Mouse (Mus musculus): ENCODE measurements around the gene Tprn. TPM values are rescaled to one million over a fixed set of nuclear protein-coding genes. Genes with fewer than 3 reads are reported as not detected.

Tprn gene
- polyA plus RNA-seq, 1 experiment from 2014 or later, result 4.5 TPM

- 2% methylated on average over 37 of the region's 45 CpGs for WGBS
- peaks cover 8% of the 10 kb centered on the region for H3K27me3 ChIP-seq (ENCODE audit: control insufficient read depth, insufficient read depth, low read length)
Measured at GRCm38 (mm10) chr2:25304657-25305541, 42.5 kb downstream of the Tprn start.

GRCm38 (mm10) chr2:25305587-25306359 lies 43.4 kb downstream of the Tprn start:
- Histone ChIP-seq H3K4me2 (peak overlapping the region; percentile 78), H3K27me3 (ENCODE audit: control insufficient read depth, insufficient read depth, low read length) (peaks cover 16% of the 10 kb centered on the region), H3K36me3 (ENCODE audit: control insufficient read depth, insufficient read depth, low read length) (no peaks in the 10 kb centered on the region), H3K9me3 (ENCODE audit: control insufficient read depth, low read length) (no peaks in the 10 kb centered on the region), H3K4me1 (ENCODE audit: control insufficient read depth, insufficient read depth, low read length) (no peaks in the 10 kb centered on the region), H3K9ac (ENCODE audit: low read length) (peak overlapping the region; percentile 56), H3K27ac (ENCODE audit: low read depth, low read length) (no peak overlapping the region), H3K4me3 (ENCODE audit: low read depth, low read length) (peak overlapping the region; percentile 42; the same call in 1 of the 2 replicates)
- peak; percentile 35; the same call in 1 of the 2 replicates for ATAC-seq (ENCODE audit: low FRiP score)
- DNase-seq (ENCODE audit: low spot score, missing footprints), result peak; percentile 81
- 51% methylated on average over 14 of the region's 14 CpGs for WGBS

More at GRCm38 (mm10) chr2:25304657-25305541, 42.5 kb downstream of the Tprn start:
- Histone ChIP-seq H3K27ac (ENCODE audit: low read depth, low read length) (no peak overlapping the region), H3K4me2 (peak overlapping the region; percentile 78), H3K4me3 (ENCODE audit: low read depth, low read length) (peak overlapping the region; percentile 42), H3K36me3 (ENCODE audit: control insufficient read depth, insufficient read depth, low read length) (no peaks in the 10 kb centered on the region), H3K9ac (ENCODE audit: low read length) (peak overlapping the region; percentile 56), H3K9me3 (ENCODE audit: control insufficient read depth, low read length) (no peaks in the 10 kb centered on the region), H3K4me1 (ENCODE audit: control insufficient read depth, insufficient read depth, low read length) (no peaks in the 10 kb centered on the region)
- DNase-seq (ENCODE audit: low spot score, missing footprints) (peak; percentile 93), ATAC-seq (ENCODE audit: low FRiP score) (peak; percentile 91)

- no peak overlapping the region for H3K4me2 ChIP-seq
- ATAC-seq (ENCODE audit: low FRiP score) (no peak), DNase-seq (ENCODE audit: low spot score, missing footprints) (peak; percentile 73)
- 58% methylated on average over 10 of the region's 10 CpGs for WGBS
- H3K36me3 ChIP-seq (ENCODE audit: control insufficient read depth, insufficient read depth, low read length), result no peaks in the 10 kb centered on the region
- H3K9me3 ChIP-seq (ENCODE audit: control insufficient read depth, low read length), result no peaks in the 10 kb centered on the region
- H3K27ac ChIP-seq (ENCODE audit: low read depth, low read length), result no peak overlapping the region
- H3K27me3 ChIP-seq (ENCODE audit: control insufficient read depth, insufficient read depth, low read length), result peaks cover 41% of the 10 kb centered on the region
- H3K9ac ChIP-seq (ENCODE audit: low read length), result no peak overlapping the region
- H3K4me1 ChIP-seq (ENCODE audit: control insufficient read depth, insufficient read depth, low read length), result no peaks in the 10 kb centered on the region
- H3K4me3 ChIP-seq (ENCODE audit: low read depth, low read length), result no peak overlapping the region
Measured at GRCm38 (mm10) chr2:25310180-25310579, 47.8 kb downstream of the Tprn start.

- WGBS, result 2% methylated on average over 22 of the region's 22 CpGs
Measured at GRCm38 (mm10) chr2:25310969-25311368, 48.6 kb downstream of the Tprn start.

GRCm38 (mm10) chr2:25311491-25311891 lies 49.1 kb downstream of the Tprn start:
- ATAC-seq (ENCODE audit: low FRiP score), result no peak
- Histone ChIP-seq H3K4me2 (no peak overlapping the region), H3K36me3 (ENCODE audit: control insufficient read depth, insufficient read depth, low read length) (no peaks in the 10 kb centered on the region), H3K27me3 (ENCODE audit: control insufficient read depth, insufficient read depth, low read length) (peaks cover 37% of the 10 kb centered on the region), H3K9me3 (ENCODE audit: control insufficient read depth, low read length) (no peaks in the 10 kb centered on the region), H3K9ac (ENCODE audit: low read length) (no peak overlapping the region), H3K4me3 (ENCODE audit: low read depth, low read length) (no peak overlapping the region), H3K27ac (ENCODE audit: low read depth, low read length) (no peak overlapping the region), H3K4me1 (ENCODE audit: control insufficient read depth, insufficient read depth, low read length) (no peaks in the 10 kb centered on the region)
- DNase-seq (ENCODE audit: low spot score, missing footprints), result no peak
- 6% methylated on average over 11 of the region's 11 CpGs for WGBS

More at GRCm38 (mm10) chr2:25310969-25311368, 48.6 kb downstream of the Tprn start:
- H3K27ac ChIP-seq (ENCODE audit: low read depth, low read length), result no peak overlapping the region
- ATAC-seq (ENCODE audit: low FRiP score), result no peak
- no peaks in the 10 kb centered on the region for H3K4me1 ChIP-seq (ENCODE audit: control insufficient read depth, insufficient read depth, low read length)
- H3K4me2 ChIP-seq, result no peak overlapping the region
- no peak overlapping the region for H3K9ac ChIP-seq (ENCODE audit: low read length)
- DNase-seq (ENCODE audit: low spot score, missing footprints), result peak; percentile 80
- no peaks in the 10 kb centered on the region for H3K9me3 ChIP-seq (ENCODE audit: control insufficient read depth, low read length)
- no peaks in the 10 kb centered on the region for H3K36me3 ChIP-seq (ENCODE audit: control insufficient read depth, insufficient read depth, low read length)
- no peak overlapping the region for H3K4me3 ChIP-seq (ENCODE audit: low read depth, low read length)
- H3K27me3 ChIP-seq (ENCODE audit: control insufficient read depth, insufficient read depth, low read length), result peaks cover 34% of the 10 kb centered on the region

- no peak overlapping the region for H3K9ac ChIP-seq (ENCODE audit: low read length)
- peak overlapping the region; percentile 28 for H3K4me3 ChIP-seq (ENCODE audit: low read depth, low read length)
- 7% methylated on average over 31 of the region's 31 CpGs for WGBS
- peak; percentile 88 for DNase-seq (ENCODE audit: low spot score, missing footprints)
- H3K9me3 ChIP-seq (ENCODE audit: control insufficient read depth, low read length), result no peaks in the 10 kb centered on the region
- H3K27ac ChIP-seq (ENCODE audit: low read depth, low read length), result no peak overlapping the region
- H3K4me1 ChIP-seq (ENCODE audit: control insufficient read depth, insufficient read depth, low read length), result no peaks in the 10 kb centered on the region
- H3K36me3 ChIP-seq (ENCODE audit: control insufficient read depth, insufficient read depth, low read length), result no peaks in the 10 kb centered on the region
- peaks cover 29% of the 10 kb centered on the region for H3K27me3 ChIP-seq (ENCODE audit: control insufficient read depth, insufficient read depth, low read length)
- peak; percentile 11; the same call in 1 of the 2 replicates for ATAC-seq (ENCODE audit: low FRiP score)
- peak overlapping the region; percentile 49 for H3K4me2 ChIP-seq
Measured at GRCm38 (mm10) chr2:25318119-25318966, 55.9 kb downstream of the Tprn start.

GRCm38 (mm10) chr2:25318971-25319773 lies 56.8 kb downstream of the Tprn start, which contains the start of gene Grin1:
Gene Grin1, minus strand, starts transcription at chr2:25319187.
- Histone ChIP-seq H3K9ac (ENCODE audit: low read length) (no peak within 1 kb of the TSS), H3K36me3 (ENCODE audit: control insufficient read depth, insufficient read depth, low read length) (no peaks in the 10 kb centered on the region), H3K27ac (ENCODE audit: low read depth, low read length) (no peak within 1 kb of the TSS), H3K4me3 (ENCODE audit: low read depth, low read length) (peak within 1 kb of the TSS; percentile 28), H3K27me3 (ENCODE audit: control insufficient read depth, insufficient read depth, low read length) (peaks cover 29% of the 10 kb centered on the region), H3K4me1 (ENCODE audit: control insufficient read depth, insufficient read depth, low read length) (no peaks in the 10 kb centered on the region), H3K9me3 (ENCODE audit: control insufficient read depth, low read length) (no peaks in the 10 kb centered on the region), H3K4me2 (peak within 1 kb of the TSS; percentile 49)
- peak; percentile 63; the same call in 1 of the 2 replicates for ATAC-seq (ENCODE audit: low FRiP score)
- DNase-seq (ENCODE audit: low spot score, missing footprints), result peak; percentile 96
- 10% methylated on average over 58 of the region's 58 CpGs for WGBS

All from midbrain, embryonic 11.5 days (tissue).